Mouse (Mus musculus) thymus, postnatal 10 days (tissue): Measurements from ENCODE around the gene Hrct1.

Source experiments
- DNase-seq, 2 experiments: peaks; one replicate each; pipeline ENCODE4 v3.0.0; 2021; ENCODE audit warnings: low spot score in 2 of 2

Hrct1 gene

GRCm38 (mm10) chr4:43726995-43727394 lies at the start of gene Hrct1:
Hrct1 (plus strand) TSS chr4:43727188.
- no peak for DNase-seq

GRCm38 (mm10) chr4:43678541-43678940 lies 48.4 kb upstream of the Hrct1 start:
- no peak for DNase-seq

- DNase-seq = no peak
These were observed 47.5 kb upstream of the Hrct1 start for GRCm38 (mm10) chr4:43679416-43680043.

- DNase-seq = no peak
These were observed 37.0 kb upstream of the Hrct1 start for GRCm38 (mm10) chr4:43690021-43690420.

- no peak for DNase-seq
These were observed 36.0 kb upstream of the Hrct1 start for GRCm38 (mm10) chr4:43691026-43691425.

GRCm38 (mm10) chr4:43693806-43694241 lies 33.2 kb upstream of the Hrct1 start:
- DNase-seq = no peak

- DNase-seq = no peak
These were observed 32.3 kb upstream of the Hrct1 start for GRCm38 (mm10) chr4:43694439-43695248.

- no peak for DNase-seq
These were observed 31.7 kb upstream of the Hrct1 start for GRCm38 (mm10) chr4:43695249-43695671.

- no peak for DNase-seq
These were observed 30.4 kb upstream of the Hrct1 start for GRCm38 (mm10) chr4:43696561-43696960.

- DNase-seq = no peak
These were observed 26.3 kb upstream of the Hrct1 start, which contains the start of gene Olfr70 for GRCm38 (mm10) chr4:43700707-43701106. Olfr70 (minus strand) TSS chr4:43700807.

GRCm38 (mm10) chr4:43703439-43703838 lies 23.5 kb upstream of the Hrct1 start:
- DNase-seq = no peak

- DNase-seq = no peak
These were observed 23.1 kb upstream of the Hrct1 start for GRCm38 (mm10) chr4:43703851-43704250.

GRCm38 (mm10) chr4:43705991-43706390 lies 21.0 kb upstream of the Hrct1 start:
- DNase-seq = no peak

- no peak for DNase-seq
These were observed 17.1 kb upstream of the Hrct1 start, which contains the start of gene Olfr71 for GRCm38 (mm10) chr4:43709869-43710268. Olfr71 (minus strand) TSS chr4:43710255.

- DNase-seq = peak; percentile 27 to 78
These were observed 15.2 kb upstream of the Hrct1 start for GRCm38 (mm10) chr4:43711821-43712220.

GRCm38 (mm10) chr4:43713652-43714219 lies 13.3 kb upstream of the Hrct1 start:
- no peak for DNase-seq

- DNase-seq = no peak
These were observed 6.3 kb upstream of the Hrct1 start for GRCm38 (mm10) chr4:43720491-43721228.

GRCm38 (mm10) chr4:43722191-43722590 lies 4.8 kb upstream of the Hrct1 start:
- no peak for DNase-seq

GRCm38 (mm10) chr4:43724764-43725163 lies 2.2 kb upstream of the Hrct1 start:
- DNase-seq = no peak

GRCm38 (mm10) chr4:43726228-43726993 lies 577 bp upstream of the Hrct1 start:
- no peak for DNase-seq
